Mouse (Mus musculus) midbrain, embryonic 16.5 days (tissue): Measurements from ENCODE around the gene Cdk8. TPM values are rescaled to one million over a fixed set of nuclear protein-coding genes. Genes with fewer than 3 reads are reported as not detected.

ENCODE experiments used
- ATAC-seq: fragments of 200-750 bp; cut with Nextera tagmentation; 2 replicates; pipeline ENCODE4 v1.8.0; 2017; ENCODE audit warnings: moderate TSS enrichment
- H3K27ac ChIP-seq: fragments of 300-500 bp; sonication (generic); 2 replicates; pipeline ENCODE4 v1.5.1; 2014; ENCODE audit warnings: mild to moderate bottlenecking, low read length, mixed read lengths
- H3K27me3 ChIP-seq: fragments of 300-500 bp; sonication (generic); 2 replicates; pipeline ENCODE4 v1.6.1; 2014; ENCODE audit warnings: low read depth, low read length, mixed read lengths; ENCODE audit not compliant: control insufficient read depth, insufficient read depth
- H3K36me3 ChIP-seq: fragments of 300-500 bp; sonication (generic); 2 replicates; pipeline ENCODE4 v1.6.1; 2014; ENCODE audit warnings: mild to moderate bottlenecking, low read length, moderate library complexity, mixed read lengths; ENCODE audit not compliant: control insufficient read depth, insufficient read depth
- H3K4me1 ChIP-seq: fragments of 300-500 bp; sonication (generic); 2 replicates; pipeline ENCODE4 v1.6.1; 2014; ENCODE audit warnings: mild to moderate bottlenecking, low read length, mixed read lengths; ENCODE audit not compliant: control insufficient read depth, insufficient read depth
- H3K4me2 ChIP-seq: fragments of 300-500 bp; sonication (generic); 2 replicates; pipeline ENCODE4 v1.6.1; 2014; ENCODE audit warnings: mild to moderate bottlenecking, low read length, mixed read lengths
- H3K4me3 ChIP-seq: fragments of 300-500 bp; sonication (generic); 2 replicates; pipeline ENCODE4 v1.5.1; 2014; ENCODE audit warnings: low read depth, mild to moderate bottlenecking, low read length, moderate library complexity, mixed read lengths
- H3K9ac ChIP-seq: fragments of 300-500 bp; sonication (generic); 2 replicates; pipeline ENCODE4 v1.6.1; 2014; ENCODE audit warnings: low read depth, low read length, mixed read lengths
- H3K9me3 ChIP-seq: fragments of 300-500 bp; sonication (generic); replicated peaks from 2 replicates; pipeline ENCODE4 v1.6.1; 2014; ENCODE audit warnings: mild to moderate bottlenecking, low read length, mixed read lengths; ENCODE audit not compliant: control insufficient read depth, poor library complexity, severe bottlenecking
- WGBS: fragments of 180-500 bp; shearing (Covaris S2); extraction: QIAGEN DNeasy Blood & Tissue Kit; methylation state at CpG from one replicate; pipeline ENCODE4 v1.1.7; 2014; 5-methylcytosine and 5-hydroxymethylcytosine counted together
- polyA plus RNA-seq: library from polyadenylated mRNA; unstranded; fragments of >200 nt; fragmentation: Nextera tagmentation; extraction: Ambion mirVana; gene quantifications from 2 replicates; pipeline ENCODE4 v1.2.1, GENCODE M21; 2015

Gene Cdk8
- polyA plus RNA-seq, 1 experiment from 2014 or later, result 17.5 TPM

- WGBS, result 86% methylated on average over 13 of the region's 13 CpGs
- H3K4me1 ChIP-seq, result no peaks in the 10 kb centered on the region
- no peak overlapping the region for H3K27ac ChIP-seq
- peaks cover 5% of the 10 kb centered on the region; the same call in 1 of the 2 replicates for H3K36me3 ChIP-seq
- no peak overlapping the region for H3K4me3 ChIP-seq
- no peak overlapping the region for H3K9ac ChIP-seq
- H3K9me3 ChIP-seq, result no peaks in the 10 kb centered on the region
- no peak overlapping the region for H3K4me2 ChIP-seq
- ATAC-seq, result no peak
- H3K27me3 ChIP-seq, result no peaks in the 10 kb centered on the region
Observed at GRCm38 (mm10) chr5:146281884-146282579, 51.0 kb downstream of the Cdk8 start.

- 96% methylated on average over 6 of the region's 6 CpGs for WGBS
- H3K4me3 ChIP-seq, result no peak overlapping the region
- no peaks in the 10 kb centered on the region for H3K27me3 ChIP-seq
Observed at GRCm38 (mm10) chr5:146283899-146284298, 52.9 kb downstream of the Cdk8 start.

GRCm38 (mm10) chr5:146287416-146287815 lies 56.4 kb downstream of the Cdk8 start:
- H3K4me2 ChIP-seq, result no peak overlapping the region
- no peak overlapping the region for H3K27ac ChIP-seq
- H3K9ac ChIP-seq, result no peak overlapping the region
- peaks cover 11% of the 10 kb centered on the region for H3K36me3 ChIP-seq
- no peak overlapping the region for H3K4me3 ChIP-seq
- H3K27me3 ChIP-seq, result no peaks in the 10 kb centered on the region
- no peaks in the 10 kb centered on the region for H3K9me3 ChIP-seq
- H3K4me1 ChIP-seq, result no peaks in the 10 kb centered on the region; the same call in 1 of the 2 replicates
- 77% methylated on average over 10 of the region's 10 CpGs for WGBS
- ATAC-seq, result no peak

More at GRCm38 (mm10) chr5:146283899-146284298, 52.9 kb downstream of the Cdk8 start:
- ATAC-seq, result no peak
- no peak overlapping the region for H3K27ac ChIP-seq
- H3K4me2 ChIP-seq, result no peak overlapping the region
- no peak overlapping the region for H3K9ac ChIP-seq
- H3K4me1 ChIP-seq, result no peaks in the 10 kb centered on the region; the same call in 1 of the 2 replicates
- peaks cover 8% of the 10 kb centered on the region for H3K36me3 ChIP-seq
- H3K9me3 ChIP-seq, result no peaks in the 10 kb centered on the region

- H3K4me2 ChIP-seq, result no peak overlapping the region
- WGBS, result 86% methylated on average over 13 of the region's 13 CpGs
- H3K27me3 ChIP-seq, result no peaks in the 10 kb centered on the region
- no peaks in the 10 kb centered on the region; the same call in 1 of the 2 replicates for H3K4me1 ChIP-seq
- H3K9me3 ChIP-seq, result no peaks in the 10 kb centered on the region
- H3K27ac ChIP-seq, result no peak overlapping the region
- no peak for ATAC-seq
- peaks cover 11% of the 10 kb centered on the region for H3K36me3 ChIP-seq
- no peak overlapping the region for H3K4me3 ChIP-seq
- H3K9ac ChIP-seq, result no peak overlapping the region
Observed at GRCm38 (mm10) chr5:146288048-146288501, 57.0 kb downstream of the Cdk8 start.

- 77% methylated on average over 7 of the region's 7 CpGs for WGBS
Observed at GRCm38 (mm10) chr5:146289921-146290320, 58.9 kb downstream of the Cdk8 start.

GRCm38 (mm10) chr5:146290446-146290845 lies 59.4 kb downstream of the Cdk8 start:
- no peak overlapping the region for H3K9ac ChIP-seq
- WGBS, result 91% methylated on average over 5 of the region's 5 CpGs
- H3K4me1 ChIP-seq, result no peaks in the 10 kb centered on the region; the same call in 1 of the 2 replicates
- ATAC-seq, result no peak
- peaks cover 11% of the 10 kb centered on the region for H3K36me3 ChIP-seq
- no peaks in the 10 kb centered on the region for H3K27me3 ChIP-seq
- H3K4me3 ChIP-seq, result no peak overlapping the region
- H3K4me2 ChIP-seq, result no peak overlapping the region
- H3K9me3 ChIP-seq, result no peaks in the 10 kb centered on the region
- no peak overlapping the region for H3K27ac ChIP-seq

More at GRCm38 (mm10) chr5:146289921-146290320, 58.9 kb downstream of the Cdk8 start:
- Histone ChIP-seq H3K4me2 (no peak overlapping the region), H3K4me1 (no peaks in the 10 kb centered on the region; the same call in 1 of the 2 replicates), H3K27ac (no peak overlapping the region), H3K27me3 (no peaks in the 10 kb centered on the region), H3K9me3 (no peaks in the 10 kb centered on the region), H3K36me3 (peaks cover 11% of the 10 kb centered on the region), H3K9ac (no peak overlapping the region), H3K4me3 (no peak overlapping the region)
- no peak for ATAC-seq

- no peak overlapping the region for H3K4me3 ChIP-seq
- no peak overlapping the region for H3K27ac ChIP-seq
- ATAC-seq, result no peak
- H3K27me3 ChIP-seq, result no peaks in the 10 kb centered on the region
- H3K36me3 ChIP-seq, result peaks cover 6% of the 10 kb centered on the region; the same call in 1 of the 2 replicates
- no peaks in the 10 kb centered on the region for H3K9me3 ChIP-seq
- no peak overlapping the region for H3K4me2 ChIP-seq
- H3K9ac ChIP-seq, result no peak overlapping the region
- H3K4me1 ChIP-seq, result no peaks in the 10 kb centered on the region; the same call in 1 of the 2 replicates
- 86% methylated on average over 5 of the region's 5 CpGs for WGBS
Observed at GRCm38 (mm10) chr5:146291560-146291959, 60.5 kb downstream of the Cdk8 start.

- WGBS, result 89% methylated on average over 5 of the region's 5 CpGs
- Histone ChIP-seq H3K27ac (no peak overlapping the region), H3K9me3 (no peaks in the 10 kb centered on the region), H3K4me1 (no peaks in the 10 kb centered on the region), H3K4me3 (no peak overlapping the region), H3K36me3 (peaks cover 8% of the 10 kb centered on the region; the same call in 1 of the 2 replicates), H3K4me2 (no peak overlapping the region), H3K9ac (no peak overlapping the region), H3K27me3 (no peaks in the 10 kb centered on the region)
- ATAC-seq, result no peak
Observed at GRCm38 (mm10) chr5:146292896-146293680, 62.1 kb downstream of the Cdk8 start.
